Mouse (Mus musculus): ENCODE measurements around the gene Ddrgk1. TPM values are rescaled to one million over a fixed set of nuclear protein-coding genes. Genes with fewer than 3 reads are reported as not detected.

Ddrgk1 gene
- total RNA-seq, 2 experiments from 2014 or later = 97.6 to 98.1 TPM

- no peak for DNase-seq (ENCODE audit: low spot score in 2 of 2)
- TF ChIP-seq CTCF (conservative IDR thresholded peaks at IDR 0.05) = no peak
- H3K27ac ChIP-seq = peak overlapping the region; percentile 87
- H3K4me3 ChIP-seq = peak overlapping the region; percentile 75
Measured at GRCm38 (mm10) chr2:130629080-130629838, 35.2 kb downstream of the Ddrgk1 start.

GRCm38 (mm10) chr2:130628424-130628823 lies 36.0 kb downstream of the Ddrgk1 start:
- peak overlapping the region; percentile 75; the same call in 1 of the 2 replicates for H3K4me3 ChIP-seq
- DNase-seq (ENCODE audit: low spot score in 2 of 2) = no peak
- H3K27ac ChIP-seq = no peak overlapping the region
- TF ChIP-seq CTCF (conservative IDR thresholded peaks at IDR 0.05) = peak; percentile 55

- no peak for TF ChIP-seq CTCF (conservative IDR thresholded peaks at IDR 0.05)
- Histone ChIP-seq H3K27ac (peak overlapping the region; percentile 24; the same call in 1 of the 2 replicates), H3K4me3 (no peak overlapping the region)
- no peak for DNase-seq (ENCODE audit: low spot score in 2 of 2)
Measured at GRCm38 (mm10) chr2:130618972-130619371, 45.5 kb downstream of the Ddrgk1 start.

GRCm38 (mm10) chr2:130613091-130613490 lies 51.4 kb downstream of the Ddrgk1 start:
- TF ChIP-seq CTCF (conservative IDR thresholded peaks at IDR 0.05) = peak; percentile 67
- Histone ChIP-seq H3K4me3 (no peak overlapping the region), H3K27ac (no peak overlapping the region)
- no peak for DNase-seq (ENCODE audit: low spot score in 2 of 2)

Other genes with a start within 250 kb of the Ddrgk1 start
- 100 to 1,000 TPM in 1 of 2 experiments, 10 to 100 TPM in 1; 91.3 to 104 TPM for gene Vps16, start 240.3 kb downstream of the Ddrgk1 start, total RNA-seq (2021)
- 10 to 100 TPM; 23.0 to 27.3 TPM for gene Pced1a, start 240.0 kb downstream of the Ddrgk1 start, total RNA-seq (2021)
- 100 to 1,000 TPM; 326 to 341 TPM for gene Ptpra, start 214.4 kb downstream of the Ddrgk1 start, total RNA-seq (2021)
- gene Mrps26, start 100.9 kb downstream of the Ddrgk1 start, total RNA-seq (2021) = 10 to 100 TPM; 82.5 to 86.7 TPM
- not detected for gene Oxt, start 88.5 kb downstream of the Ddrgk1 start, total RNA-seq (2021)
- 1 to 10 TPM; 2.1 to 2.6 TPM for gene Avp, start 82.1 kb downstream of the Ddrgk1 start, total RNA-seq (2021)
- 1 to 10 TPM; 8.8 to 8.9 TPM for gene Fastkd5, start 34.6 kb downstream of the Ddrgk1 start, total RNA-seq (2021)
- gene Ubox5, start 34.6 kb downstream of the Ddrgk1 start, total RNA-seq (2021) = 10 to 100 TPM; 11.0 to 11.7 TPM
- gene Lzts3, start 21.9 kb downstream of the Ddrgk1 start, total RNA-seq (2021) = 100 to 1,000 TPM; 185 to 196 TPM
- 10 to 100 TPM; 36.0 to 36.8 TPM for gene Itpa, start 3.0 kb upstream of the Ddrgk1 start, total RNA-seq (2021)
- gene Slc4a11, start 32.9 kb upstream of the Ddrgk1 start, total RNA-seq (2021) = under 1 TPM; 0.61 to 0.66 TPM
- gene 4930402H24Rik, start 241.7 kb upstream of the Ddrgk1 start, total RNA-seq (2021) = 10 to 100 TPM; 77.6 to 89.3 TPM
- gene Atrn, start 241.8 kb upstream of the Ddrgk1 start, total RNA-seq (2021) = 100 to 1,000 TPM; 111 to 113 TPM